Mouse (Mus musculus) embryo, embryonic 9.5 days (tissue): ENCODE measurements around the gene Por.

ENCODE experiments used
- DNase-seq: peaks from one replicate; pipeline ENCODE4 v3.0.0-alpha.2; 2017; ENCODE audit errors: extremely low spot score

Gene Por

DNA sequence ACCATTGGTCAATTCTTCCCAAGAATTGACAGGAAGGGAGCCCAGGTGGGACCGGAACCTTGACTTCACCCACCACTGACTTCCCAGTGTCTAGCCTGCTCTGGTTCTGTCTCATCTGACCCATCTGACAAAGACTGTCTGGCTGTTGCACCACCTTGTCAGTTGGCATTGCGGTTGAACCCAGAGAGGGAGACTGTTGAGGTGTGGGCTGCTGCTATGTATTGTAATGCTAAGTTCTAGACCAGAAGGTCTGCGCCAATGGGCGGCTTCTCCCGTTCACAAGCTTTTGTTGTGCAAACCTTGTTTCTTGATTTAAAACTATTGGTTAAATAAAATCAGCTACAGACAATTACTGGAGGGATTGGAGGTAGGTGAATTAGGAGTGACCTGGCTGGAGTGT lies 12.7 kb upstream of the Por start:
- no peak for DNase-seq

- no peak for DNase-seq
Measured at GRCm38 (mm10) chr5:135657703-135658373, 12.0 kb upstream of the Por start.

- DNase-seq, result no peak
Measured at GRCm38 (mm10) chr5:135659956-135660355, 9.9 kb upstream of the Por start.

- no peak for DNase-seq
Measured at GRCm38 (mm10) chr5:135660535-135660934, 9.3 kb upstream of the Por start.

- DNase-seq, result no peak
Measured at GRCm38 (mm10) chr5:135666890-135667289, 2.9 kb upstream of the Por start.

- no peak for DNase-seq
Measured at GRCm38 (mm10) chr5:135668071-135668470, 1.8 kb upstream of the Por start.

GRCm38 (mm10) chr5:135670881-135671280 lies 1.0 kb downstream of the Por start:
- no peak for DNase-seq

- no peak for DNase-seq
Measured at GRCm38 (mm10) chr5:135672509-135672908, 2.7 kb downstream of the Por start.

- DNase-seq, result no peak
Measured at GRCm38 (mm10) chr5:135672980-135673379, 3.1 kb downstream of the Por start.

DNA sequence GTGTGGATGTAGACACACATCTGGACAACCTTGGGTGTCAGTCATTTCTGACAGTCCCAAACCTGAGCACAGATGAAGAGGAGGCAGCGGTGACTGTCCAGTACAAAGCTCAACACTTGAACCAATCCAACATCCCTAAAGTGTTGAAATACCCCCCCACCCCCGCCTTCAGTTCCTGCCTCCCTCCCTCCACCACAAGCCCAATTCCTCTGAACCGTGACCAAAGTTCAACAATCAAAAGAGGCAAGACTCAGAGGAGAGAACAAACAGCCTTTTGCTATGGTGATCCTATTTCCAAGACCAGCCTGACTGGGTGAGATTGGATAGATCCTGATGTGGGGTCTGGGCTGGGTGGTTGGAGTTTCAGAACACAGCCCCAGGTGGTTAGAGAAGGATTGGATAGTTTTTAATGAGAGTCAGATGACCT lies 4.5 kb downstream of the Por start:
- peak; percentile 73 for DNase-seq

GRCm38 (mm10) chr5:135674821-135675220 lies 5.0 kb downstream of the Por start:
- DNase-seq, result peak; percentile 84

GRCm38 (mm10) chr5:135676696-135677095 lies 6.9 kb downstream of the Por start:
- DNase-seq, result no peak

GRCm38 (mm10) chr5:135677251-135677650 lies 7.4 kb downstream of the Por start:
- no peak for DNase-seq

GRCm38 (mm10) chr5:135678481-135678880 lies 8.6 kb downstream of the Por start:
- DNase-seq, result no peak

- no peak for DNase-seq
Measured at GRCm38 (mm10) chr5:135680967-135681545, 11.2 kb downstream of the Por start.

GRCm38 (mm10) chr5:135682009-135682408 lies 12.2 kb downstream of the Por start:
- DNase-seq, result no peak

GRCm38 (mm10) chr5:135682942-135683570 lies 13.2 kb downstream of the Por start:
- DNase-seq, result no peak

GRCm38 (mm10) chr5:135690401-135690800 lies 20.6 kb downstream of the Por start:
- DNase-seq, result no peak

DNA sequence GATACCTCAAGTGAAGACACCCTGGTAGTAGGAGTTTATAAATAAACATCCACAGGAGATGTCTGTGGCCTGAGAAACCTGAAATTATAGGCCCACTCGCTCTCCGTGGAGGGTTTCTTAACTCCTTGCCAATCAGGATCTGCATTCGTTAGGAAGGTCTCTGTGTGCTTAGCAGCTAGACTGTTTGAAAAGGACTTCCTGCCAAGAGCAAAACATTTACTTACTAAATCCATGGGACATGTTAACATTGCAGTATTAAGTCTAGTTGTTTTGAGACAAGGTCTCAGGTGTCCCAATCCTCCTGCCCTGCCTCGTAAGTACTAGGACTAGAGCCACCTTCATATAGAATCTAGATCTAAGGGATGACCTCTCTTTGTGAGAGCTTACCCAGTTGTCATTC lies 21.4 kb downstream of the Por start:
- DNase-seq, result no peak

DNA sequence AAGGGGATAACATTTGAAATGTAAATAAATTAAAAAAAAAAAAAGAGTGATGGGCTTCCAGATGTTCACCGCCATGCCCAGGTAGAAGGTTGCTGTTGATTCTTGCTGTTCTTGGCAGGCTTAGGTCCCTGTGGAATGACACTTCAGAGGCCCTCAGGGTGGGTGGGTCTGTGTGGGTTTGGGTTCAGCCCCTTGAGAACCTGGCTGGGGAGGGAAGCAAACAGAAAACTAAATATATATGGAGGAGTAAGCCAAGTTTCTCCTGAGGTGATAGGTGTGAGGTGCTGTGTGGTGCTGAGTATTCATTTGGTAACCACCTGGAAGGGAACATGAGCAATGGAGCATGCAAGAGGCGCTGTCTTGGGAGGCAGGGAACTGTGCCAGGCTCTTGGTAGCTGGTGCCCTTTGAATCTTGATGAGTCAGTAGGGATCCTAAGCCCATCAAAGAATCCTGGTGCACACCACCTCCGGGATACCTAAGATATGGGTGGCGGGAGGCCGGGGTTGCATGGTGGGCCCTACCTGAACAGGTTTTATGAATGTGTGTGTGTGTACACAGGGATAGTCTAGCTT lies 23.5 kb downstream of the Por start:
- DNase-seq, result no peak

DNA sequence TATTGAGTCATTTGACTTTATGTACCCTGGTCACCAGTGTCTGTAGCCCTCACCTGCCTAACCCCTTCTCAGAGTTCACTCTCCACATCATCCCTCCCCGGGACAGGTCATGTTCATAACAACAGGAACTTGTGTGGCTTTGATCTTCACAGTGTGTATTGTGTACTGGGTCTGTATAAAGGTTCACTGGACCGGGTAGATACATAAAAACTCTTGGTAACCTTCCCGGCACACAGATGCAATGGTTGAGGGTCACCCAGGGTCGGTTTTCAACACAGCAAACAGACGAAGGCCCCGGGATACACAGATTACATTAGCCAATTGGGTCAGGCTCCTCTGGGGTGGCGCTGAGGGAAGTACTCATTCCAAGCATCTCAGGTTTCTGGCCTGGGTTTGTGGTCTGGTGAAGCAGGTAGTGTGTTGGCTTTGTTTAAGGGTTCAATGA lies 25.5 kb downstream of the Por start:
- DNase-seq, result no peak

- no peak for DNase-seq
Measured at GRCm38 (mm10) chr5:135697711-135698111, 27.9 kb downstream of the Por start.

DNA sequence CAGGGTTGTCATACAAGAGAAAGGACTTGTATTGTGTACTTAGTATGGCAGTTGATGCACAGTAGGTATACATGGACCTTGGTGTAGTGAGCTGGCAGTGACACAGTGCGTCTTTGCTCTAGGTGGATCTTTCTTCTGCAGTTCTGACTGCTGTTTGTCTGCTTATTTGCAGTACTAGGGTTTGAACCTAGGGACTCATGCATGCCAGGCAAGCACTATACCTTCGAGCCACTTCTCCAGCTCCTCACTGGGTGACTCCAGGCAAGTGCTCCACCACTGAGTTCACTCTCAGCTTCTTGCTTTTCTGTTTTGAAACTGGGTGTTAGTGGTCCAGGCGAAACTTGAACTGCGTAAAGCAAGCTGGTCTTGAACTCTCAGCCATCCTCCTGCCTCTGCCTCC lies 31.8 kb downstream of the Por start:
- no peak for DNase-seq
